ENCODE assay signal across 27 mouse cellular contexts in the genomic region with DNA sequence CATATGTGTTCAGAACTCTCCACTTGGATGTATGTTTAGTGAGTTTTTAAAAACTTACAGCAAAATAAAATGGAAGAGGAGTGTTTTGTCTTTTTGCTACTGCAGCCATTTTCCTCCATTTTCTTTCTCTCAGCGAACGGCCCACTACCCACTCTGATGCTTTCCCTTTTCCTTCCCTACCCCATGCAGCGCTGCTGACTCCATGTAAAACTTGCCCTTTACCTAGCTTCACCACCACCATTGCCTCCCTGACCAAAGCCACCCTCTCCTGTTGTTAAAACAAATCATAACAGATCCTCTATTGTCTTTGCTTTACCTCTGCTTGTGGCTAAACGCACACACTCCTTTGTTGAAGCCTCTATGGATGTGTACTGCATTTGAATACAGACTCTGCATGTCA.
"Had no signal": no experiment of that assay in that cellular context is flagged by ENCODE, and none has a peak within 500 bp of the region (broad histone marks: within the 10 kb centered on the region; RNA-seq: fewer than 3 reads in every experiment).

No protein-coding gene starts in this region.

- H3K27ac ChIP-seq: limb, embryonic 10.5 days; limb, embryonic 12.5 days; limb, embryonic 13.5 days; limb, embryonic 15.5 days; liver, embryonic 12.5 days; liver, embryonic 13.5 days; liver, embryonic 14.5 days; liver, embryonic 15.5 days; lung, embryonic 15.5 days; macrophage; midbrain, embryonic 10.5 days; midbrain, embryonic 12.5 days; midbrain, embryonic 13.5 days; midbrain, embryonic 15.5 days had no signal

- H3K4me1 ChIP-seq: limb, embryonic 10.5 days; limb, embryonic 12.5 days; limb, embryonic 13.5 days; limb, embryonic 15.5 days; liver, embryonic 15.5 days; lung, embryonic 15.5 days; midbrain, embryonic 10.5 days; midbrain, embryonic 12.5 days; midbrain, embryonic 13.5 days; midbrain, embryonic 15.5 days had no signal

- DNase-seq: left cerebral cortex, postnatal 4 days; liver; liver, embryonic 13.5 days; liver, postnatal 0 days; lung, adult 18-20 months; lung, adult 2 months; lung, embryonic 14.5 days; lung, postnatal 10 days; lung, postnatal 14 days; lung, postnatal 36 days; lung, postnatal 4 days; midbrain, embryonic 14.5 days had no signal

- H3K9ac ChIP-seq: limb, embryonic 12.5 days; limb, embryonic 13.5 days; limb, embryonic 15.5 days; liver, embryonic 12.5 days; liver, embryonic 13.5 days; liver, embryonic 14.5 days; liver, embryonic 15.5 days; liver, postnatal 0 days; lung, embryonic 14.5 days; lung, embryonic 15.5 days; midbrain, embryonic 12.5 days; midbrain, embryonic 13.5 days; midbrain, embryonic 15.5 days had no signal

- H3K27me3 ChIP-seq: limb, embryonic 12.5 days; limb, embryonic 13.5 days; limb, embryonic 15.5 days; liver, embryonic 12.5 days; liver, embryonic 13.5 days; liver, embryonic 15.5 days; lung, embryonic 15.5 days; megakaryocyte, embryonic 14.5 days; midbrain, embryonic 12.5 days; midbrain, embryonic 13.5 days; midbrain, embryonic 15.5 days had no signal

- H3K9me3 ChIP-seq: limb, embryonic 10.5 days; limb, embryonic 12.5 days; limb, embryonic 13.5 days; limb, embryonic 15.5 days; liver, embryonic 12.5 days; liver, embryonic 13.5 days; liver, embryonic 15.5 days; lung, embryonic 15.5 days; megakaryocyte, embryonic 14.5 days; midbrain, embryonic 10.5 days; midbrain, embryonic 12.5 days; midbrain, embryonic 13.5 days; midbrain, embryonic 15.5 days had no signal

- H3K4me3 ChIP-seq: limb, embryonic 10.5 days; limb, embryonic 12.5 days; limb, embryonic 13.5 days; limb, embryonic 15.5 days; liver, embryonic 12.5 days; liver, embryonic 13.5 days; liver, embryonic 15.5 days; lung, embryonic 15.5 days; megakaryocyte, embryonic 14.5 days; midbrain, embryonic 10.5 days; midbrain, embryonic 12.5 days; midbrain, embryonic 13.5 days; midbrain, embryonic 15.5 days; myocyte had no signal
